Mouse (Mus musculus): ENCODE data around the gene Olfr1339.

DNA sequence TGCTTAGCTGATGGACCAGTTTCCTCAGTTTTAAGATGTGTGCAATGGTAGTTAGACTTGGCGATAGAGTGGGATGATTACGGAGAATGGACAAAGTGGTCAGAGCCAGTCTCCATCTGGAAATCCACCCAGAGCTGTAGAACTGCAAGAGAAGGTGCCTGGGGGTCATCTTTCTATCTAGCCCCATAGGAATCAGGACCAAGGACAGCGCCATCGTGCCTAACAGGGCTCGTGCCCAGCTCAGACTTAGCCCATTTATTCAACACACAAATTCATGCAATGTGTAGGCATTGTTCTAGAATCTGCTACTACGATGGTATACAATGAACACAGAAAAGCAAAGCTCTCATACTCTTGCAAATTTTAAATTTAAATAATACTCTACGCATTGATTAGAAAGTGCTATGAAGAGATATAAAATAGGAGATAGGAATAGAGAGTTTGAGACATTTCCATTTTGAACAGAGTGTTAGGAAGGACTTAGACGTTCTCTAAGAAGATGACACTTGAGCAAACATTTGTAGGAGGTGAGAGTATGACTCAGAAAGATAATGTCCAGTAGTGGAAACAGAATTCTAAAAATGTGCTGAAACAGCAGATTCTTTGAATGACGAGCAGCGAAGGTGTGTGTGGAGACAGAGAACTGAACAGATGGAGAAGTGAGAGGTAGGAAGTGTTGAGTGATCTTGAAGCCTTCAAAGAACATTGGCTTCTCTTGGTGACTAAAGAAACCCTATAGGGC, 10.1 kb upstream of the Olfr1339 start:
- TF ChIP-seq CTCF (IDR thresholded peaks at IDR 0.05; ENCODE audit: low read depth, low read length) (no peak), POLR2A (IDR thresholded peaks at IDR 0.05; ENCODE audit: insufficient read depth, low read length) (no peak), EP300 (IDR thresholded peaks at IDR 0.05; ENCODE audit: insufficient read depth, low read depth, low read length) (no peak)

All from ES-Bruce4 (cell line).